Mouse (Mus musculus) intestine, embryonic 15.5 days (tissue): ENCODE data around the gene 4930578G10Rik. TPM values are rescaled to one million over a fixed set of nuclear protein-coding genes. Genes with fewer than 3 reads are reported as not detected.
"Not testable (repeated sequence)": the region's sequence is repeated elsewhere in the genome, so short reads cannot be mapped to it uniquely, and the experiment has no call there.

Experiments used
- ATAC-seq: fragments of 200-750 bp; cut with Nextera tagmentation; 2 replicates; pipeline ENCODE4 v1.8.0; 2017; ENCODE audit warnings: moderate TSS enrichment, moderate library complexity
- H3K27ac ChIP-seq: fragments of 300-500 bp; sonication (generic); 2 replicates; pipeline ENCODE4 v1.5.1; 2015; ENCODE audit warnings: mild to moderate bottlenecking, inconsistent platforms
- H3K27me3 ChIP-seq: fragments of 300-500 bp; sonication (generic); replicated peaks from 2 replicates; pipeline ENCODE4 v1.6.1; 2015; ENCODE audit warnings: inconsistent platforms
- H3K36me3 ChIP-seq: fragments of 300-500 bp; sonication (generic); 2 replicates; pipeline ENCODE4 v1.6.1; 2015; ENCODE audit warnings: inconsistent platforms
- H3K4me1 ChIP-seq: fragments of 300-500 bp; sonication (generic); replicated peaks from 2 replicates; pipeline ENCODE4 v1.6.1; 2015; ENCODE audit warnings: inconsistent platforms
- H3K4me2 ChIP-seq: fragments of 300-500 bp; sonication (generic); replicated peaks from 2 replicates; pipeline ENCODE4 v1.6.1; 2015; ENCODE audit warnings: mild to moderate bottlenecking, inconsistent platforms
- H3K4me3 ChIP-seq: fragments of 300-500 bp; sonication (generic); replicated peaks from 2 replicates; pipeline ENCODE4 v1.5.1; 2015; ENCODE audit warnings: inconsistent platforms
- H3K9ac ChIP-seq: fragments of 300-500 bp; sonication (generic); 2 replicates; pipeline ENCODE4 v1.6.1; 2015; ENCODE audit warnings: inconsistent platforms
- H3K9me3 ChIP-seq: fragments of 300-500 bp; sonication (generic); 2 replicates; pipeline ENCODE4 v1.6.1; 2016; ENCODE audit warnings: inconsistent platforms
- WGBS: fragments of 180-500 bp; shearing (Covaris S2); methylation state at CpG from one replicate; pipeline ENCODE4 v1.1.7; 2015; 5-methylcytosine and 5-hydroxymethylcytosine counted together
- polyA plus RNA-seq: library from polyadenylated mRNA; unstranded; fragments of >200 nt; fragmentation: Nextera tagmentation; extraction: Ambion mirVana; gene quantifications from 2 replicates; pipeline ENCODE4 v1.2.1, GENCODE M21; 2015

The 4930578G10Rik gene
- polyA plus RNA-seq, result 0.30 TPM in 1 of 2 replicates, not detected in the other

DNA sequence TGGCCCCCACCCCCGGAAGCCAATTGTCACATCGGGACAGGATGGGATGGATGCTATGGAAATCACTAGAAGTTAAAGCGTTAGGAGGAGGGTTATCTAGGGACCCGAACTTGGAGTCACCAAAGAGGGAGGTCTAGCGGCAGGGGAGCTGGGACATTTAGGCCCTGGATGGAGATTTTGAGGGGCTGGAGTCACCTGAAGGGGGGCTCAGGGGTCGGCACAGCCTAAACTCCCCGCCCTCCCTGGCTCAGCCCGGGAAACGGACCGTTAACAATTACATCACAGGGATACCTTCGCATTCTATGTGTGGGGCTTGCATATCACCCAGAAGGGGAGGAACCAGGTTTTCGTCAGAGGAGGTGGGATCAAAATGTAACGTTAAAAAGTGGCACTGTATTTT, at the start of gene 4930578G10Rik:
4930578G10Rik (plus strand) TSS at position 301 of the 400 bp plus-strand sequence.
- not testable (repeated sequence) for H3K4me1 ChIP-seq, H3K9ac ChIP-seq, H3K27me3 ChIP-seq, H3K9me3 ChIP-seq, H3K4me3 ChIP-seq, H3K36me3 ChIP-seq, H3K27ac ChIP-seq, H3K4me2 ChIP-seq, ATAC-seq
- no CpG with 5 or more reads among the region's 13 CpGs for WGBS

DNA sequence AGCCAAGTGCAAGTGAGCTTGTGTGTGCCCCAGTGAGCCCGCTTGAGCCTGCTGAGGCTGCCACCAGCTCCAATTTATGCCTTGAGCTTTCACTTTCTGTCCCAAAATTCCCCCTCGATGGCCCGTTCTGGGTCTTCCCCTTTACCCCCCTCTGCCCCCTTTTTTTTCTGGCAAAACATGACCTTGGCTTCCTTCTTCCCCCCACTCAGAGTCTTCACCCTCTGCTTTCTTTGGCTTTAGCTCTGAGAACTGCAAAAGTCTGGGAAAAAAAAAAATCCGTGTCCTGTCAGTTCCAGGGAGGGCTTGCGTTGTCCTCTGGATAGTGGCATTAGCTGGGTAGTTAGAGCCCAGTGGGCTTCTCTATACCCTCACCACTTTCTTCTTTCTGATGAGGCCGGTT, 21.1 kb downstream of the 4930578G10Rik start, which contains the start of gene Ccl19:
Ccl19 (minus strand) TSS at position 101 of the 400 bp plus-strand sequence.
- H3K36me3 ChIP-seq, H3K27ac ChIP-seq, H3K4me2 ChIP-seq, H3K9ac ChIP-seq, ATAC-seq, H3K27me3 ChIP-seq, H3K4me3 ChIP-seq, H3K4me1 ChIP-seq, H3K9me3 ChIP-seq: not testable (repeated sequence)
- WGBS, result no CpG with 5 or more reads among the region's 6 CpGs

DNA sequence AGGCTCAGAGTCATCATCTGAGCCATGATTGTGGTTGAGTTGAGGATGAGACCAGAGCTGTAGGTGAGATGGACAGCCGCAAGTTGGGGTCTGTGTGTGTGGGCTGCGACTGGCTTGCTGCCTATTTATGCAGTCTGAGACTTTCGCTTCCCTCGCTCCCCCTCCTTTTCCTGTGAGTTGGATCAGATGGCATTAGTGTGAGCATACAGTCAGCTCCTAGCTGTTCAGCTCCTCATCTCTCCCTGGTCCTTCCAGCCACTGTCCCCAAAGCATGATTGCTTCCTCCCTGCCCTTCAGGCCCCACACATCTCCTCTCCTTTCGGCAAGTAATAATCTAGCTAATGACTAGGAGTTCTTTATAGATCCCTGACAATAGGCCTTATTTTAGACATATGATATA, 38.5 kb downstream of the 4930578G10Rik start, which contains the start of gene Ccl21a:
Ccl21a (minus strand) TSS at position 101 of the 400 bp plus-strand sequence.
- not testable (repeated sequence) for H3K36me3 ChIP-seq, H3K4me3 ChIP-seq, ATAC-seq, H3K9me3 ChIP-seq, H3K27me3 ChIP-seq, H3K4me1 ChIP-seq, H3K27ac ChIP-seq, H3K4me2 ChIP-seq, H3K9ac ChIP-seq
- no CpG with 5 or more reads among the region's 5 CpGs for WGBS

DNA sequence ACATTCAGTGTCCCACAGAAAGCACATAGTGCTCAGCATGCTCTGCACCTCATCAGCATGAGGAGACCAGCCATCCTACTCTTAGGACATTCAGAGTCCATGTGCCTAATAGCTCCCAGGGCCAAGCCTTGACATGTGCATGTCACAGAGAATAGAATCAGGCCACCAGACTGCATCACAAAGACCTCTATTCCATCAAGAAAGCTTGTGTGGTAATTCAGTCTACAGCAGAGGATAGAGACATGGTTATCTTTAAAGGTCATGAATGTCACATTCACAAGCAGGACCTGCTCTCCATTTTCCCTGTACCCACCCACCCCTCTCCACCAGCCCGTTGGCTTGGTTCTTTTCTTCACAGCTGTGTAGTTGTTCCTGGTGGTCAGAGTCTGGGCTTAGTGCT, 118.4 kb downstream of the 4930578G10Rik start, which contains the start of gene Fam205a1:
Fam205a1 (minus strand) TSS at position 101 of the 400 bp plus-strand sequence.
- not testable (repeated sequence) for H3K9me3 ChIP-seq, H3K9ac ChIP-seq, H3K4me2 ChIP-seq, H3K27ac ChIP-seq, H3K4me3 ChIP-seq, H3K4me1 ChIP-seq, H3K36me3 ChIP-seq, H3K27me3 ChIP-seq, ATAC-seq
- WGBS, result 88% methylated on average over 1 of the region's 1 CpGs

DNA sequence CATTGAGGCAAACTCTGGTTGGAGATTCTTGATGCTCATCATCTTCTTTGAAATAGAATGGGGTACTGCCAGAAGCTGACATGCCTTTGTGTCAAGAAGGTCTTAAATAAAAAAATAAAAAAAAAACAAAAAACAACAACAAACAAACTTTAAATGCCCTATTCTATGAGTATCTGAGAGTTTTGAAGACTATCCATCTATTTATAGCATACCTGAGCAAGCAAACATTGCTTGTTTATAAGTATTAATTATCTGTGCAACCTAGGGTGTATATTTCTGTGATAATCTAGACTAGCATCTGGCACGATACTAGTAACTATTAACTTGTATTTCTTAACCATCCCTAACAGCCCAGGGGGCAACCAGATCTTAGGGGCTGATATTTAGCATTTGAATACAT, 121.3 kb downstream of the 4930578G10Rik start, which contains the start of gene Gm12394:
Gm12394 (minus strand) TSS at position 101 of the 400 bp plus-strand sequence.
- 74% methylated on average over 1 of the region's 1 CpGs for WGBS
- H3K9me3 ChIP-seq, H3K9ac ChIP-seq, H3K4me3 ChIP-seq, H3K27ac ChIP-seq, H3K36me3 ChIP-seq, H3K27me3 ChIP-seq, H3K4me2 ChIP-seq, ATAC-seq, H3K4me1 ChIP-seq: not testable (repeated sequence)

DNA sequence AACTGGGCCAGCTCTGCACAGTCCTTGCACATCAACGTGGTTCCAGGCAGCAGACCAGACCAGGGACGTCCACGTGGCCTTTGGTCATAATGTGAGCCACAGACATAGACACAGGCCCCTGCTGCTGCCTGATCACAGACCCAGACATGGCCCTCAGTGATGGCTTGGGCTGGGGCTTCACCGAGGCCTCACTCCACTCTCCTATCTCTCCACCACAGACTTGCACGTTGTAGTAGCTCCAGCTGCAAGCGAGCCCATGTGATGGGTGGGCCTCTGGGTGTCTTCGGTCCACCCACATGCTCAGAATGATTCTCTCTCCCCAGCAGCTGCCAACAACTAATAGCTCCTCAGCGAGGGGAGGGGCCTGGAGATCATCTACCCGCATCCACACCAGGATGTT, 125.1 kb downstream of the 4930578G10Rik start:
- H3K9ac ChIP-seq, H3K36me3 ChIP-seq, H3K4me1 ChIP-seq, H3K4me2 ChIP-seq, ATAC-seq, H3K27ac ChIP-seq, H3K9me3 ChIP-seq, H3K27me3 ChIP-seq, H3K4me3 ChIP-seq: not testable (repeated sequence)
- 75% methylated on average over 9 of the region's 9 CpGs for WGBS

DNA sequence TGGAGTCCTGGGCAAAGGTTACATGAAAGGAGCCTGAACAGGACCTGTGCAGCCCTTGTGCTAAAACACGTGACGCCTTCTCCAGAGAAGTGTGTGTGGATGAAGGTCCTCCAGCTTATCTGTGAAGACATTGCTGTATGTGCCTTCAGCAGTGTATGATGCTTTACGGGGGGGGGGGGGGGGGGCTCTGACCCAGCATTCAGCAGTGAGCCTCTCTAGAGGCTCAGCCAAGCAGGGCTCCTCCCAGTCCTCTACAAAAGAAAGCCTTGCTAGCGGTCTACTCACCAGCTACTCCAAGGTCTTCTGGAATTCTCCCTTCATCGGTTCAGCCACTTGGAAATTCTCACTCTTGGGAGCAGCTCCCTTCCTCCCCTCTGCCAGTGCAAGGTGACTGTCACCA, 128.1 kb downstream of the 4930578G10Rik start:
- H3K9ac ChIP-seq, ATAC-seq, H3K4me2 ChIP-seq, H3K9me3 ChIP-seq, H3K4me1 ChIP-seq, H3K27ac ChIP-seq, H3K4me3 ChIP-seq, H3K27me3 ChIP-seq, H3K36me3 ChIP-seq: not testable (repeated sequence)
- 78% methylated on average over 5 of the region's 5 CpGs for WGBS

DNA sequence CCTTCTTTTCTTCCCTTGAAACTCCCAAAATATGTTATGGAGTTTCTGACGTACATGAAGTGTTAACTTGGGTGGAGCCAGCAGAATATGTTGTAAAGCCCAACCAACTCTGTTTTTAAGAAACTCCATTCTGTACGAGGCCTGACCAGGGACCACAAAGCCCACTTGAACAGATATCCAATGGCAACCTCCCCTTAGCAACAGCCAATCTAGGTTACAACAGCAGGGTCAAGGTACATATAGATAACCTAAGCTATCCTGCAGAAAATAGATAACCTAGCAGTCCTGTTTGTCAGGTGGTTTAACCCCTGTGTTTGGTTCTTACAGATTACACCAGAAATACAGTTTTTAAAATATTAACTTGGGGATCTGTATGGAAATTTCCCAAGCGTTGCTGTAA, 132.0 kb downstream of the 4930578G10Rik start:
- peak; percentile 89 for ATAC-seq
- H3K4me2 ChIP-seq, result no peak overlapping the region

DNA sequence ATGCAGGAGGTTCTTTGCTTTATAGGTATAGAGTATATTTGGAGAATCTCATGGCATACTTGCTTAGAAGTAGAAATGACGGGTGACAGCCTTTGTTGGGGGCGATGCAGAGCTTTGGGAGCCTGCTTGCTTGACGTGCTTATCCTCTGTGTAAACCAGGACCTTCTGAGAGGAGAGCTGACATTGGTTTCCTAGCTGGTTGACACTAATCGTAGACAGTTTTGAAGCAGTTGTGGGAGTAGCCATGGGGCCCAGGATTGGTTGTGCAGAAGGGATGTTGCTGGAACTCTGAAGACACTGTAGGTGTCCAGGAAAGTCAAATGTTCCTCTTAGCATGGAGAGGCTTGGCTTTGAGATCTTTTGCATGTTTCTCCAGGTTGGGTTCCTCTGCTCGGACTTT, 132.8 kb downstream of the 4930578G10Rik start:
- no peaks in the 10 kb centered on the region for H3K9me3 ChIP-seq
- 79% methylated on average over 5 of the region's 5 CpGs for WGBS
- H3K27me3 ChIP-seq, result no peaks in the 10 kb centered on the region
- no peak overlapping the region for H3K4me2 ChIP-seq
- no peak overlapping the region for H3K27ac ChIP-seq
- no peak overlapping the region for H3K4me3 ChIP-seq
- no peak overlapping the region for H3K9ac ChIP-seq
- no peaks in the 10 kb centered on the region for H3K4me1 ChIP-seq
- H3K36me3 ChIP-seq, result no peaks in the 10 kb centered on the region
- ATAC-seq, result no peak

More for the DNA sequence above, 132.0 kb downstream of the 4930578G10Rik start:
- Histone ChIP-seq H3K27me3 (no peaks in the 10 kb centered on the region), H3K9ac (no peak overlapping the region), H3K9me3 (no peaks in the 10 kb centered on the region), H3K36me3 (no peaks in the 10 kb centered on the region), H3K27ac (no peak overlapping the region), H3K4me1 (no peaks in the 10 kb centered on the region), H3K4me3 (no peak overlapping the region)
- WGBS, result 37% methylated on average over 3 of the region's 3 CpGs

DNA sequence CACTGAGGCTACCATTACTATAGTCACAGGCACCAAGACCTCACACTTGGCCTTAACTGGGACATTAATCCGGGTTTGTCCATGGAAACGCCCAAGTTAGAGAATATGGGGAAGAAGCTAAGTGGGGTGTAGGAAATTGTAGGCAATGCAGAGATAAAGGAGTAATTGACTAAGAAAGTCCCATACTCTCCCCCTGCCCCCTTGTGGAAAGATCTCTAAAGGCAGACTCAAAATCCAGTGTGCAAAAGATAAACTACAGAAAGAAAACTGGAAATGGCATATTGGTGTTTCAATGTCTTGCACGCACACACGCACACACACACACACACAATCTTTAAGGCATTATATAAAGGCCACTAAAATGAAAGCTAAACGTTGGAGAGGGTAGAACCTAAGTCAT, 135.4 kb downstream of the 4930578G10Rik start:
- Histone ChIP-seq H3K4me1 (no peaks in the 10 kb centered on the region), H3K9me3 (no peaks in the 10 kb centered on the region), H3K36me3 (no peaks in the 10 kb centered on the region), H3K4me3 (no peak overlapping the region), H3K9ac (no peak overlapping the region), H3K4me2 (no peak overlapping the region), H3K27me3 (no peaks in the 10 kb centered on the region), H3K27ac (no peak overlapping the region)
- ATAC-seq, result no peak
- 77% methylated on average over 5 of the region's 5 CpGs for WGBS

DNA sequence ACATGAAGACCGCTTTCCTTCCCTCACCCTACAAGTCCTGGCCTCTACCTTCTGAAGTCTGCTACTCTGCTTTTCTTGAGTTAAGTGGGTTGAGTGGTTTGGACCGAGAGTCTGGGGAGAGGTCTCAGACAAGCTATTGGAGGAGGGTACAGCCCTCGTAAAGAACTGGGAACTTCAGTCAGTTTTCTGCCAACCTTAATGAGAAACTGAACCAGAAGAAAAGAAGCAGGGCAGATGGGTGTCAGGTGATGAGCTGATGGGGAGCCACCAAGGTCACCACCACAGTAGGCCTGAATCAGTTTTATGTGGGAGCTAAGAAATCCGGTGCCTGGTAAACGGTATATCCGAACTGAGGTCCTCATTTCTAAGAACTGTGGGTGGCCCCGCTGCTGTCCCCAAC, 136.8 kb downstream of the 4930578G10Rik start:
- H3K4me2 ChIP-seq, result no peak overlapping the region
- no peak overlapping the region for H3K4me3 ChIP-seq
- no peak overlapping the region for H3K27ac ChIP-seq
- no peak overlapping the region for H3K9ac ChIP-seq
- no peaks in the 10 kb centered on the region for H3K27me3 ChIP-seq
- H3K36me3 ChIP-seq, result no peaks in the 10 kb centered on the region
- no peak for ATAC-seq
- WGBS, result 94% methylated on average over 7 of the region's 7 CpGs
- no peaks in the 10 kb centered on the region for H3K4me1 ChIP-seq
- no peaks in the 10 kb centered on the region for H3K9me3 ChIP-seq

DNA sequence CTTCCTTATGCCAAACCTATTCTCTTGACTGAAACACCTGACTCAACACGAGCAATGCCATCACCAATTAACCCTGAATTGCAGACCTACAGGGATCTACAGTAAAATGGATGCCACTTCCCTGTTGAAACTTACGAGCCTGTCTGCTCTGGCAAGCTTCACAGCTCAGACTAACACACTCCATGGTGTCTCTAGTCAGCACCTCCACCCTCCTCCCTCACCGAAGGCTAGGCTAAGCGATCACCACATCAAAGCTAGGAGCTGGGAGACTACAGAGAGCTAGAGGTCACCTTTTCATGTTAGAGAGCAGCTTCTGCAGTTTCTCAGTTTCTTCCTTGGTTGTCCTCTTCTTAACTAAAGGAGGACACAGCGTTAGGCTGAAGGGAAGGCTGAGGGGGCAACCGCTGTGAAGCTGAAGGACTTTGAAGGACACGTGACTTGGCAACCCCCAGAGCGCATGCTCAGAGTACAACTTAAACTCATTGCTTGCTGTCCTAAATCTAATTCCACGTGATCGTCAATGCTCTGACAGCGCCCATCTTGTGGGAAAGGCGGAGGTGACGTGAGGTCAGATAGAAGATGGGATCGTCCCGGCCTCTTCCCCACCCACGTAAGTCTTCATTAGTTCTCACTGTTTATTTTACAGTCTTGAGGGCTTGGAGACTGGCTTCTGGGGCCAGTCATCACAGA, 137.5 kb downstream of the 4930578G10Rik start:
- no peaks in the 10 kb centered on the region for H3K27me3 ChIP-seq
- no peaks in the 10 kb centered on the region for H3K4me1 ChIP-seq
- H3K9me3 ChIP-seq, result no peaks in the 10 kb centered on the region
- H3K27ac ChIP-seq, result no peak overlapping the region
- H3K36me3 ChIP-seq, result no peaks in the 10 kb centered on the region
- ATAC-seq, result no peak
- 67% methylated on average over 16 of the region's 16 CpGs for WGBS
- H3K4me2 ChIP-seq, result no peak overlapping the region
- H3K4me3 ChIP-seq, result no peak overlapping the region
- no peak overlapping the region for H3K9ac ChIP-seq

DNA sequence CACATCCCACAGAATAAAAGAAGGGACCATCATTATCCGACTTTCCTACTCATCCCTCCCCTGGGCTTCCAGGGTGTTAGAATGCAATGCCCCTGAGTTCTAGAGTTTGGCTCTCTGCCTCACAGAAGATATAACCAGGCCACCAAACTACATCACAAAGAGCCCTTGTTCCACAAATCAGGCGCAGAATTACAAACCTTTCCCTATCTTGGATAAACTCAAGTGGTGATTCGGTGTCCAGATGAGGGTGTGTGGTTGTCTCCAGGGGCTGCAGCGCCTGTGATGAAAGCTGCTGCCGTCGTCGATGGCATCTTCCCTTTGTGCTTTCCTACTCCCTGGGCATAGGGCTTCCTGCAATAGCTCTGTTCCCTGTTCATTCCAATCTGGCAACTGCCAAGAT, 138.8 kb downstream of the 4930578G10Rik start, which contains the start of gene Fam205c:
Fam205c (minus strand) TSS at position 101 of the 400 bp plus-strand sequence.
- Histone ChIP-seq H3K27me3 (no peaks in the 10 kb centered on the region), H3K9me3 (no peaks in the 10 kb centered on the region), H3K9ac (no peak within 1 kb of the TSS), H3K27ac (no peak within 1 kb of the TSS), H3K4me3 (no peak within 1 kb of the TSS), H3K4me1 (no peaks in the 10 kb centered on the region), H3K36me3 (no peaks in the 10 kb centered on the region), H3K4me2 (no peak within 1 kb of the TSS)
- no peak for ATAC-seq
- 83% methylated on average over 7 of the region's 7 CpGs for WGBS
